Mouse (Mus musculus): ENCODE data around the gene Nfkbie.

Gene Nfkbie

GRCm38 (mm10) chr17:45555452-45556106, at the start of gene Nfkbie:
Nfkbie (plus strand) TSS chr17:45555703.
- peak; percentile 99 for DNase-seq (ENCODE audit: inconsistent ontology term)

- no peak for DNase-seq (ENCODE audit: inconsistent ontology term)
Observed at GRCm38 (mm10) chr17:45505941-45506465, 49.5 kb upstream of the Nfkbie start.

- peak; percentile 95 for DNase-seq (ENCODE audit: inconsistent ontology term)
Observed at GRCm38 (mm10) chr17:45506700-45507189, 48.8 kb upstream of the Nfkbie start, which contains the start of gene Aars2. Aars2 (plus strand) TSS chr17:45506841.

- DNase-seq (ENCODE audit: inconsistent ontology term), result no peak
Observed at GRCm38 (mm10) chr17:45510871-45511270, 44.6 kb upstream of the Nfkbie start.

- DNase-seq (ENCODE audit: inconsistent ontology term), result no peak
Observed at GRCm38 (mm10) chr17:45511757-45512156, 43.7 kb upstream of the Nfkbie start.

GRCm38 (mm10) chr17:45515204-45515726, 40.2 kb upstream of the Nfkbie start:
- DNase-seq (ENCODE audit: inconsistent ontology term), result no peak

- DNase-seq (ENCODE audit: inconsistent ontology term), result peak; percentile 5
Observed at GRCm38 (mm10) chr17:45515806-45516205, 39.7 kb upstream of the Nfkbie start.

- peak; percentile 42 for DNase-seq (ENCODE audit: inconsistent ontology term)
Observed at GRCm38 (mm10) chr17:45516488-45516887, 39.0 kb upstream of the Nfkbie start.

GRCm38 (mm10) chr17:45517135-45517534, 38.4 kb upstream of the Nfkbie start:
- DNase-seq (ENCODE audit: inconsistent ontology term), result no peak

- no peak for DNase-seq (ENCODE audit: inconsistent ontology term)
Observed at GRCm38 (mm10) chr17:45517549-45518215, 37.8 kb upstream of the Nfkbie start.

- DNase-seq (ENCODE audit: inconsistent ontology term), result no peak
Observed at GRCm38 (mm10) chr17:45518766-45519475, 36.6 kb upstream of the Nfkbie start.

- no peak for DNase-seq (ENCODE audit: inconsistent ontology term)
Observed at GRCm38 (mm10) chr17:45520136-45520535, 35.4 kb upstream of the Nfkbie start.

- no peak for DNase-seq (ENCODE audit: inconsistent ontology term)
Observed at GRCm38 (mm10) chr17:45523263-45523662, 32.2 kb upstream of the Nfkbie start, which contains the start of gene Tcte1. Tcte1 (plus strand) TSS chr17:45523434.

- no peak for DNase-seq (ENCODE audit: inconsistent ontology term)
Observed at GRCm38 (mm10) chr17:45524961-45525360, 30.5 kb upstream of the Nfkbie start.

GRCm38 (mm10) chr17:45526571-45526970, 28.9 kb upstream of the Nfkbie start:
- DNase-seq (ENCODE audit: inconsistent ontology term), result no peak

- DNase-seq (ENCODE audit: inconsistent ontology term), result no peak
Observed at GRCm38 (mm10) chr17:45530346-45530782, 25.1 kb upstream of the Nfkbie start.

GRCm38 (mm10) chr17:45532896-45533295, 22.6 kb upstream of the Nfkbie start:
- DNase-seq (ENCODE audit: inconsistent ontology term), result no peak

GRCm38 (mm10) chr17:45536264-45536663, 19.2 kb upstream of the Nfkbie start:
- peak; percentile 62 for DNase-seq (ENCODE audit: inconsistent ontology term)

- DNase-seq (ENCODE audit: inconsistent ontology term), result no peak
Observed at GRCm38 (mm10) chr17:45538394-45538793, 17.1 kb upstream of the Nfkbie start.

- DNase-seq (ENCODE audit: inconsistent ontology term), result no peak
Observed at GRCm38 (mm10) chr17:45539664-45540063, 15.8 kb upstream of the Nfkbie start.

GRCm38 (mm10) chr17:45542129-45542528, 13.4 kb upstream of the Nfkbie start:
- no peak for DNase-seq (ENCODE audit: inconsistent ontology term)

- DNase-seq (ENCODE audit: inconsistent ontology term), result no peak
Observed at GRCm38 (mm10) chr17:45542705-45543104, 12.8 kb upstream of the Nfkbie start.
